Mouse (Mus musculus): ENCODE measurements around the gene Zfp108. TPM values are rescaled to one million over a fixed set of nuclear protein-coding genes. Genes with fewer than 3 reads are reported as not detected.

The Zfp108 gene
- polyA plus RNA-seq, 1 experiment = 0.43 TPM

DNA sequence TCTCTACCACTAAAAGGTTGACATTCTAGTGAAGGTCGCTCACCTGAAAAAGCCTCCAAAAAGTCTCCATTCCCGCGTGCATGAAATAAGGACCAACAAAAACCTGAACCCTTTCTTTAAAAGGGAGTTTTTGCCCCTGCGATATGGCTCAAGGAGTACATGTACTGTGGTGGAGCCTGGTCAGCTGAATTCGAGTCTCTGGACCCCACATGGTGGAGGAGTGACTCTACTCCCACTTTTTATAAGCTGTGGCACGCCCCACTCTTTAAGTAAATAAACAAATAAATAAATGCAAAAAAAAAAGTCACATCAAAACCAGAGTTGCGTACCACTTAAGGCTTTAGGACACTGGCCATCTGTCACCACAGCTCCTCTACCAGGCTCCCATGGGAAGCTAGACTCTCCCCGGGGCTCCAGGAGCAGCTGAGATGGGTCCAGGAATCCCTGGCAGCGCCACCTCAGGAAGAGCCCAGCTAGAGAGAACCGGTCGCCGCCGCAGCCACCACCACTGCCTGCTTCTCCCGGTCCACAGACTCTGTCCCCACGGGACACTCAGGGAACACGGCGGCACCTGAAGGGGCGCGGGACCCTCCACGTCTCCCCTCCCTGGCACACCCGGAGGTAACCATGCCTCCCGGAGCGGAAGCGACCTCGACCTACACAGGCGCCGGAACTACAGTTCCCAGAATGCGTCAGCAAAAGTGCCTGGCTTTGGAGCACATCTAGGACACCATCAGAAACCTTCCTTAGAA lies 17.4 kb upstream of the Zfp108 start, which contains the start of gene Zfp109:
TSS of gene Zfp109 (minus strand) at position 521 of the 752 bp plus-strand sequence.
- DNase-seq = peak; percentile 63
- H3K27ac ChIP-seq (ENCODE audit: control insufficient read depth, insufficient read depth, low read length) = no peak within 1 kb of the TSS
- no peak for TF ChIP-seq CTCF (IDR thresholded peaks at IDR 0.05; ENCODE audit: borderline replicate concordance, control insufficient read depth, extremely low read depth, insufficient read depth, low read length, poor library complexity)
- 0 out of 2 replicates have a peak, but pooled peaks have one; percentile 21 for TF ChIP-seq POLR2A (IDR thresholded peaks at IDR 0.05; ENCODE audit: control insufficient read depth, extremely low read depth, insufficient read depth, low read length, poor library complexity)
- H3K36me3 ChIP-seq (ENCODE audit: control insufficient read depth, insufficient read depth, low read length) = no peaks in the 10 kb centered on the region
- WGBS = 10% methylated on average over 28 of the region's 28 CpGs
- H3K27me3 ChIP-seq (ENCODE audit: control insufficient read depth, insufficient read depth, low read length) = no peaks in the 10 kb centered on the region
- peak within 1 kb of the TSS; percentile 98 for H3K4me3 ChIP-seq (ENCODE audit: control insufficient read depth, insufficient read depth, low read length)
- H3K4me1 ChIP-seq (replicated peaks; ENCODE audit: control insufficient read depth, insufficient read depth, low read length) = peaks cover 8% of the 10 kb centered on the region

DNA sequence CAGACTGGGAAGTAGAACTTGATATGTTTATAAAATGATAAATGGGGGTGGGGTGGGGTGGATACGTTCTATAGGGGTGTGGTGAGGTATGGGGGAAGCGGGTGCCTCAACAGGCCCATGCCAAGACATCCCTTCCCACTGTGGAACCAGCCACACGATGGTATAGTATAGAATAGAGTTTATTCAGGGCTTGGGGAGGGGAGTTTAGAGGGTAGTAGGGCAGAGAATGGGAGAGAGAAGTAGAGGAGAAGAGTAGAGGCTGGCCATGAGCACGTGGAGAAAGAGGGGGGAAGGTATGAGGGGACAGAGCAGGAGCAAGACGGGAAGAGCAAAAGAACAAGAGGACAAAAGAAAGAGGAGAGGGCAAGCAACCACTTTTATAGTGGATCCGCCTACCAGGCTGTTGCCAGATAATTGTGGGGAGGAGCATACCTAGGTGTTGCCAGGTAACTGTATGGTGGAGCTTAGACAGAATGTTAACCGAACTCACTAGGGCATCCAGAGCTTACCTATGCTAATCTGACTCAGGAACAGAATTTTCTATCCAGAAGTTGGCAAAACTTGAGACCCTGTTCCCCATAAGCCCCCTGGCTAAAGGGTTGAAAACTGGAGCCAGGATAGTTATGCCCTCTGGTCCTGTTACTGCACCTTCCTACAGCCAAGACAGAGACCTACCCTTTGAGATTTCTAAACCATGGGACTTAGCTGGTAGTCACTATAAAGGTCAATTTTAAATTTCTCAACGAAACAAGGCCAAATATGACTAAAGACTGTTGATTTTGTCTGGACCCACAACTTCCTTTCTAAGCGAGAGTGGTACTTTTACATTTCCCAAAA lies 597 bp upstream of the Zfp108 start:
- Histone ChIP-seq H3K4me1 (replicated peaks; ENCODE audit: control insufficient read depth, insufficient read depth, low read length) (peaks cover 7% of the 10 kb centered on the region), H3K36me3 (ENCODE audit: control insufficient read depth, insufficient read depth, low read length) (no peaks in the 10 kb centered on the region), H3K4me3 (ENCODE audit: control insufficient read depth, insufficient read depth, low read length) (no peak overlapping the region), H3K27me3 (ENCODE audit: control insufficient read depth, insufficient read depth, low read length) (no peaks in the 10 kb centered on the region), H3K27ac (ENCODE audit: control insufficient read depth, insufficient read depth, low read length) (no peak overlapping the region)
- DNase-seq = no peak
- WGBS = 76% methylated on average over 9 of the region's 9 CpGs
- TF ChIP-seq POLR2A (IDR thresholded peaks at IDR 0.05; ENCODE audit: control insufficient read depth, extremely low read depth, insufficient read depth, low read length, poor library complexity) (no peak), CTCF (IDR thresholded peaks at IDR 0.05; ENCODE audit: borderline replicate concordance, control insufficient read depth, extremely low read depth, insufficient read depth, low read length, poor library complexity) (no peak)

DNA sequence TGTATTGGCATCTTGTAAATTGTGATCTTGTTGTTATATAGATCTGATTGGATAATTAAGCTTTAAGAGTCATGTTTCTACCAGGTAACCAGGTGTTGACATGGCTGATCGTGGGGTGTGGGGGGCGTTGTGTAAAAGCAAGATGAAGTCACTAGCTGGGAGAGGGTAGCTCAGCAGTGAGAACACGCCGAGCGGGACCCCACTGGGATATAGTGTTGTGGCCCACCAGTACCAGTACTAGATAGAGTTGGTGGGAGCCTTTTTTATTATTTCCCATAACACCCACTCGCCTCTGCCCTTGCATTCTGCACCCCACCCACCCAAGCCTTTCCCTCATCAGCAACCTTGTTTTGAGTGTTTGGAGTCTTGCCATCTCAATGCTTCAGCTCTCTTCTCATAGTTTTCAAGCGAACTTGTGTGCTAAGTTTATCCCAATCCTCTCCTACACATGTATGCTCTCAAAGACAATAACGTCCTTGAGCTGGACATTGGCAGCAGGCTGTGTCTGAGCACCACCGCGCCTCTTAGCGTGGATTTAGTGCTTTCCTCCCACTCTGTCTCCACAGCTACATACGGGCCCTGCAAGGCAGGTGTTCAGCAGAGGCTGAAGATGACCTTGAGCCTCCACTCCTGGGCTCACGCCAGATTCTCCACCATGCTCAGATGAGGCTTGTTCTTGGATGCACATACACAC lies 4.9 kb downstream of the Zfp108 start:
- no peak overlapping the region for H3K4me3 ChIP-seq (ENCODE audit: control insufficient read depth, insufficient read depth, low read length)

DNA sequence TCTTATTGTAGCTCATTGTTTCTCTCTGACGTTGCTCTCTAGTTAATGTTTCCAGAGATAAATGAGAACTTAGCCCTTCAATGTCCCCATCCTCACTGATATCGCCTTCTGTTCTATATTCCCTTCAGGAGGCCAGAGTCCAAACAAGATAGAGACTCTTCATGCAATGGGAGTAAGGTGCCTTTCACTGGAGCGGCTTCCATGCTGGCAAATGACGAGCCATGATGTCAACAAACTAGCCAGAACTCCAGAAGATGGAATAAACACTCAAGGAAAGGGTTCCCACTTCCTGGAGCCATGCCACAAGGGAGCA lies 5.4 kb downstream of the Zfp108 start:
- no peak for DNase-seq
- Histone ChIP-seq H3K27ac (ENCODE audit: control insufficient read depth, insufficient read depth, low read length) (no peak overlapping the region), H3K27me3 (ENCODE audit: control insufficient read depth, insufficient read depth, low read length) (no peaks in the 10 kb centered on the region), H3K36me3 (ENCODE audit: control insufficient read depth, insufficient read depth, low read length) (no peaks in the 10 kb centered on the region), H3K4me3 (ENCODE audit: control insufficient read depth, insufficient read depth, low read length) (no peak overlapping the region), H3K4me1 (replicated peaks; ENCODE audit: control insufficient read depth, insufficient read depth, low read length) (peaks cover 2% of the 10 kb centered on the region; the same call in 1 of the 2 replicates)
- TF ChIP-seq CTCF (IDR thresholded peaks at IDR 0.05; ENCODE audit: borderline replicate concordance, control insufficient read depth, extremely low read depth, insufficient read depth, low read length, poor library complexity) = no peak
- no peak for TF ChIP-seq POLR2A (IDR thresholded peaks at IDR 0.05; ENCODE audit: control insufficient read depth, extremely low read depth, insufficient read depth, low read length, poor library complexity)
- whole genome bisulfite sequencing = 95% methylated on average over 4 of the region's 4 CpGs

More for the DNA sequence above, 4.9 kb downstream of the Zfp108 start:
- WGBS = 97% methylated on average over 13 of the region's 13 CpGs
- DNase-seq = no peak
- no peaks in the 10 kb centered on the region for H3K36me3 ChIP-seq (ENCODE audit: control insufficient read depth, insufficient read depth, low read length)
- H3K27ac ChIP-seq (ENCODE audit: control insufficient read depth, insufficient read depth, low read length) = no peak overlapping the region
- H3K4me1 ChIP-seq (replicated peaks; ENCODE audit: control insufficient read depth, insufficient read depth, low read length) = peaks cover 7% of the 10 kb centered on the region
- H3K27me3 ChIP-seq (ENCODE audit: control insufficient read depth, insufficient read depth, low read length) = no peaks in the 10 kb centered on the region
- TF ChIP-seq CTCF (IDR thresholded peaks at IDR 0.05; ENCODE audit: borderline replicate concordance, control insufficient read depth, extremely low read depth, insufficient read depth, low read length, poor library complexity) (no peak), POLR2A (IDR thresholded peaks at IDR 0.05; ENCODE audit: control insufficient read depth, extremely low read depth, insufficient read depth, low read length, poor library complexity) (no peak)

DNA sequence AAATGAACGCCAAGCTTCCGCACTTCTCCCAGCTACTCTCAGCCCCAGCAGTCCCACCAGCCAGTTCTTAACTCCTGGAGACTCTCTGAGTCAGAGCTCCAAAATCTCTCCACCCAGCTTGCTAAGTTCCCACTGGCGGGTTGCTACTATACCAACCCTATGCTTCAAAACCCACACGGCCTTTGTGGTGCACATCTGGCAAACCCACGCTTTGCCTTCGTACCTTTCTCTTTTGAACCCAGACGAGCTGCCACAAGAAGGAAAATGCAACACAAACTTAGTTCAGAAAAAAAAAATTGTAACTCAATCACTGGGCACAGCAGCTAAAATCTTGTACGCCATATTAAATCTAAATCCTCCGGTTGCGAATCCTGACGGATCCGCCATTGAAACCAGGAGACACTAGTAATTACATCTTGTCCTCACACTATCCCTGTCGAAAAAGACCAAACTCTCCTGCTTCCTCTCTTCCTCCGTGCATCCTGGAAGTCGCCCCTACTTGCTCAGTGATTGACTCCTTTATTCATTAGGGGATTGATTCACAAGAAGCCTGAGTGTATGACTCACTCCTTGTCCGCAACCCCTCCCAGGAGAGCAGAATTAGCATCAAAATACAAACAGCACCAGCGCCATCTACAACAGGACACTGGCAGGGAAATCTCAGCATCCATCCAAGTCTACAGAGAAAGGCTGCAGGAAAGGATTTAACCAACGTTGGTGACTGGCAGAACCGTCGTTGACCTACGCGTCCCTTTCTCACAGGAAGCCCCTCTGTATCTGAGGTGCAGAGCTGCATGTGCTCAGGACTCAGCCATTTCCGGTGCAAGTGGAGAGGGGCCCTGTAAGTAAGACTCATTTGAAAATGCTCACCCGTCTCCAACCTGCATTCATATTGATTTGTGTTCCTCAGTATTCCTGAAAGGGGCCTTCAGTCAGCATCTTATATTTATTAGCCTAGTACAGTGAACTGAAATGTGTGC lies 13.9 kb downstream of the Zfp108 start:
- TF ChIP-seq CTCF (IDR thresholded peaks at IDR 0.05; ENCODE audit: borderline replicate concordance, control insufficient read depth, extremely low read depth, insufficient read depth, low read length, poor library complexity) (no peak), POLR2A (IDR thresholded peaks at IDR 0.05; ENCODE audit: control insufficient read depth, extremely low read depth, insufficient read depth, low read length, poor library complexity) (no peak)
- Histone ChIP-seq H3K27ac (ENCODE audit: control insufficient read depth, insufficient read depth, low read length) (peak overlapping the region; percentile 52; the same call in 1 of the 2 replicates), H3K4me3 (ENCODE audit: control insufficient read depth, insufficient read depth, low read length) (no peak overlapping the region), H3K27me3 (ENCODE audit: control insufficient read depth, insufficient read depth, low read length) (no peaks in the 10 kb centered on the region), H3K36me3 (ENCODE audit: control insufficient read depth, insufficient read depth, low read length) (no peaks in the 10 kb centered on the region), H3K4me1 (replicated peaks; ENCODE audit: control insufficient read depth, insufficient read depth, low read length) (peaks cover 17% of the 10 kb centered on the region)
- DNase-seq = peak; percentile 33
- WGBS = 58% methylated on average over 24 of the region's 24 CpGs

Measured in thymus, adult 2 months (tissue).